Mouse (Mus musculus) liver, embryonic 15.5 days (tissue): ENCODE measurements around the gene Dph7. TPM values are rescaled to one million over a fixed set of nuclear protein-coding genes. Genes with fewer than 3 reads are reported as not detected.
A peak's percentile ranks its signal among the peaks of the same experiment; 100 is the strongest.

Experiments used
- ATAC-seq: fragments of 200-750 bp; cut with Nextera tagmentation; 2 replicates; pipeline ENCODE4 v1.8.0; 2017; ENCODE audit warnings: moderate number of reproducible peaks, mild to moderate bottlenecking, moderate library complexity; ENCODE audit not compliant: insufficient read depth
- H3K27ac ChIP-seq: fragments of 300-500 bp; sonication (generic); replicated peaks from 2 replicates; pipeline ENCODE4 v1.5.1; 2015; ENCODE audit warnings: mild to moderate bottlenecking, inconsistent platforms
- H3K27me3 ChIP-seq: fragments of 300-500 bp; sonication (generic); 2 replicates; pipeline ENCODE4 v1.6.1; 2015; ENCODE audit warnings: mild to moderate bottlenecking, inconsistent platforms
- H3K36me3 ChIP-seq: fragments of 300-500 bp; sonication (generic); replicated peaks from 2 replicates; pipeline ENCODE4 v1.6.1; 2015; ENCODE audit warnings: moderate library complexity, mild to moderate bottlenecking, inconsistent platforms
- H3K4me1 ChIP-seq: fragments of 300-500 bp; sonication (generic); replicated peaks from 2 replicates; pipeline ENCODE4 v1.6.1; 2015; ENCODE audit warnings: inconsistent platforms
- H3K4me2 ChIP-seq: fragments of 300-500 bp; sonication (generic); 2 replicates; pipeline ENCODE4 v1.6.1; 2015; ENCODE audit warnings: moderate library complexity, mild to moderate bottlenecking, inconsistent platforms
- H3K4me3 ChIP-seq: fragments of 300-500 bp; sonication (generic); replicated peaks from 2 replicates; pipeline ENCODE4 v1.5.1; 2015; ENCODE audit warnings: mild to moderate bottlenecking, inconsistent platforms
- H3K9ac ChIP-seq: fragments of 300-500 bp; sonication (generic); 2 replicates; pipeline ENCODE4 v1.6.1; 2015; ENCODE audit warnings: moderate library complexity, mild to moderate bottlenecking, inconsistent platforms
- H3K9me3 ChIP-seq: fragments of 300-500 bp; sonication (generic); replicated peaks from 2 replicates; pipeline ENCODE4 v1.6.1; 2016; ENCODE audit warnings: inconsistent platforms
- WGBS: fragments of 180-500 bp; shearing (Covaris S2); methylation state at CpG from one replicate; pipeline ENCODE4 v1.1.7; 2015; ENCODE audit warnings: mixed read lengths; ENCODE audit not compliant: insufficient replicate concordance; 5-methylcytosine and 5-hydroxymethylcytosine counted together
- polyA plus RNA-seq: library from polyadenylated mRNA; unstranded; fragments of >200 nt; fragmentation: Nextera tagmentation; extraction: Ambion mirVana; gene quantifications from 2 replicates; pipeline ENCODE4 v1.2.1, GENCODE M21; 2015

Dph7 gene
- polyA plus RNA-seq = 8.0 and 8.3 TPM in 2 replicates

DNA sequence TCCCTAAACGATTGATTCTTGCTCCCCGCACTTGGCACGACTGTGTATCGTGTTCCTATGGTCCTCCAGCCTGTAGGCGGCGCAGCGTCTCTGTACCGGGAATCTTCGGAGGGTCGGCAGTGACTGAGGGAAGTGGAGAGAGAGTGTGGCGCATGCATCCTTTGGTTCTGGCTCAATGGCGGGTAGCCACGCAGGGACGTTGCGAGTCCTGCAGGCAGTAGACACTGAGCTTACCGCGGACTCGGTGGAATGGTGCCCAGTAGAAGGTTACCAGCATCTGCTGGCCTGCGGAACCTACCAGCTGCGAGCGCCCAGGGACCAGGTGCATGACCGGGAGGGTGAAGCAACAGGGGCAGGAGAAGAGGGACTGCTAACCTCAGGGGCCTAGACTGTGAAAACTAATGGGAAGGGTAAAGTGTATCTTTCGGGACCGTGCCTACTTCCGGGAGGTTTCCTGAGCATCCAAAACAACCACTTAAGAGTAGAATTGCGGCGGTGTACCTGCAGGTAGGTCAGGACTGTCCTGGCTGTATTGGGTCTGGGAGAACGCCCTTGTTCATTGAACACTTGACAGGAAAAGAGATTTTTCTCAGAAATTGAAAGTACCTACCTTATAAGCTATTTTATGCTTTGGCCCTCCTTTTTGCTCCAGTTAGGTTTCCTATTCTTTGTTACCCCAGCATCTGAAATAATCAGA lies at the start of gene Dph7:
Gene Dph7, plus strand, starts transcription at position 97 of the 697 bp plus-strand sequence.
- Histone ChIP-seq H3K4me1 (peaks cover 17% of the 10 kb centered on the region), H3K9me3 (no peaks in the 10 kb centered on the region), H3K27ac (peak within 1 kb of the TSS; percentile 4; the same call in 1 of the 2 replicates), H3K4me2 (peak within 1 kb of the TSS; percentile 74), H3K27me3 (no peaks in the 10 kb centered on the region), H3K4me3 (peak within 1 kb of the TSS; percentile 69), H3K9ac (peak within 1 kb of the TSS; percentile 61), H3K36me3 (peaks cover 55% of the 10 kb centered on the region)
- under 1% methylated on average over 28 of the region's 28 CpGs for WGBS
- peak; percentile 82 for ATAC-seq

DNA sequence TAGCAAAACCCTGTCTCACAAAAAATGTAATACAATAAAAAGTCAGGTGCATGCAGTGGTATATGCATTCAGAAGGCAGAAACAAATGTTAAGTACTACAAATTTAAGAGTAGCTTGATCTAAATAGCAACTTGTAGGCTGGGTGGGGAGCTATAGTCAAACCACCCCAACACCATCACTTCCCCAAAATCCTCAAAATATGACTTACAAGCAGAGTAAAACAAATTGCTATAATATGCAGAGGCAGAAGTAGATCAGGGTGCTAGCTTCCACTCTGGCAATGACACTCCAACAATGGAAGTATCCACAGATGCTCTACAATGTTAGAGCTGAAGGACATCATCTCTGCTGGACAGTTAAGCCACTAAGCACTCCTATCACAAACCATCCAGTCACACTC lies 49.6 kb upstream of the Dph7 start:
- Histone ChIP-seq H3K4me2 (no peak overlapping the region), H3K9me3 (no peaks in the 10 kb centered on the region), H3K27me3 (no peaks in the 10 kb centered on the region), H3K4me3 (no peak overlapping the region), H3K36me3 (no peaks in the 10 kb centered on the region), H3K4me1 (peaks cover 6% of the 10 kb centered on the region), H3K27ac (no peak overlapping the region), H3K9ac (no peak overlapping the region)
- ATAC-seq = no peak

- no peak overlapping the region for H3K4me2 ChIP-seq
- peaks cover 17% of the 10 kb centered on the region for H3K4me1 ChIP-seq
- no peaks in the 10 kb centered on the region for H3K9me3 ChIP-seq
- H3K9ac ChIP-seq = no peak overlapping the region
- H3K4me3 ChIP-seq = no peak overlapping the region
- WGBS = 91% methylated on average over 3 of the region's 3 CpGs
- ATAC-seq = no peak
- no peaks in the 10 kb centered on the region for H3K36me3 ChIP-seq
- H3K27me3 ChIP-seq = no peaks in the 10 kb centered on the region
- H3K27ac ChIP-seq = no peak overlapping the region
Observed at GRCm38 (mm10) chr2:24914762-24915161, 47.4 kb upstream of the Dph7 start.

- no peaks in the 10 kb centered on the region for H3K9me3 ChIP-seq
- H3K9ac ChIP-seq = peak within 1 kb of the TSS; percentile 90
- peaks cover 25% of the 10 kb centered on the region for H3K4me1 ChIP-seq
- peak within 1 kb of the TSS; percentile 87 for H3K4me2 ChIP-seq
- H3K36me3 ChIP-seq = no peaks in the 10 kb centered on the region
- H3K27me3 ChIP-seq = no peaks in the 10 kb centered on the region
- peak within 1 kb of the TSS; percentile 97 for H3K4me3 ChIP-seq
- peak; percentile 98 for ATAC-seq
- peak within 1 kb of the TSS; percentile 84 for H3K27ac ChIP-seq
- under 1% methylated on average over 111 of the region's 112 CpGs for WGBS
Observed at GRCm38 (mm10) chr2:24918930-24919838, 43.0 kb upstream of the Dph7 start, which contains the start of gene Ehmt1. Gene Ehmt1 (minus strand): TSS chr2:24919614.

DNA sequence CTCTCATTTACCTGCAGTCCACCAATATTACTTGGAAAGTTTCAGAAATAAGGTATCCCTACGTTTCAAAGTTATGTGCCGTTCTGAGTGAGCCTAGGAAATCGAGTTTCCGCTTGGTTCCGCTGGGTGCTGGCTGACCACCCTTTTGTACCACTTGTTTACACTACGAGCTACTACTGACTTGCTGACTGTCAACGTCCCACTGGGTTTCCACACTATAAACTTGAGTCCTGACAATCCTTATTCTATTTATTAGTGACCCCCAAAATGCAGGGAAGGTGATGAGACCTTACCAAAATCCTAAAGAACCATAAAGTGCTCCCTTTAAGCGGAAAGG lies 42.4 kb upstream of the Dph7 start:
- Histone ChIP-seq H3K4me3 (peak overlapping the region; percentile 97), H3K36me3 (no peaks in the 10 kb centered on the region), H3K4me2 (peak overlapping the region; percentile 72), H3K9me3 (no peaks in the 10 kb centered on the region), H3K27ac (peak overlapping the region; percentile 81), H3K27me3 (no peaks in the 10 kb centered on the region), H3K9ac (peak overlapping the region; percentile 64), H3K4me1 (peaks cover 25% of the 10 kb centered on the region)
- WGBS = 9% methylated on average over 8 of the region's 8 CpGs
- ATAC-seq = peak; percentile 50

DNA sequence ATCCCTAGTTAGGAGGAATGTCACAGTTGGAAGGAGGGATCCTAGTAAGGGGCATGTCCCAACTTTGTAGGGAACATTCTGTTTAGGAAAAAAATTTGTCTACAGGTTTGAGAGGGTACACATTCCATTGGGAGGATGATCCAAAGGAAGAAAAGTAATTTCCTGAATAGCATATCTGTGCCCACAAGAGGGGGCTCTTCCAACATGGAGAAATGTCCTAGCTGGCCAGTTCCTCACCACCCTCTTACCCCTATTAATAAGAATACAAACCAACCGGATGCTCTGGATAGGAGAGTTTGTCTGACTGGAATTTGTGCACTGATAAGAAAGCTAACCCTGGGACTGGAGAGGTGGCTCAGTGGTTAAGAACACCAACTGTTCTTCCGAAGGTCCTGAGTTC lies 38.6 kb upstream of the Dph7 start:
- WGBS = 45% methylated on average over 2 of the region's 2 CpGs

GRCm38 (mm10) chr2:24925284-24925683 lies 36.9 kb upstream of the Dph7 start:
- Histone ChIP-seq H3K9ac (no peak overlapping the region), H3K27ac (no peak overlapping the region), H3K27me3 (no peaks in the 10 kb centered on the region), H3K36me3 (no peaks in the 10 kb centered on the region), H3K4me3 (no peak overlapping the region), H3K4me1 (peaks cover 9% of the 10 kb centered on the region), H3K9me3 (no peaks in the 10 kb centered on the region), H3K4me2 (no peak overlapping the region)
- no peak for ATAC-seq
- 76% methylated on average over 8 of the region's 8 CpGs for WGBS

More for the DNA sequence above, 38.6 kb upstream of the Dph7 start:
- no peak for ATAC-seq
- Histone ChIP-seq H3K9me3 (no peaks in the 10 kb centered on the region), H3K36me3 (no peaks in the 10 kb centered on the region), H3K9ac (no peak overlapping the region), H3K4me1 (peaks cover 16% of the 10 kb centered on the region), H3K4me2 (no peak overlapping the region), H3K4me3 (no peak overlapping the region), H3K27ac (no peak overlapping the region), H3K27me3 (no peaks in the 10 kb centered on the region)

DNA sequence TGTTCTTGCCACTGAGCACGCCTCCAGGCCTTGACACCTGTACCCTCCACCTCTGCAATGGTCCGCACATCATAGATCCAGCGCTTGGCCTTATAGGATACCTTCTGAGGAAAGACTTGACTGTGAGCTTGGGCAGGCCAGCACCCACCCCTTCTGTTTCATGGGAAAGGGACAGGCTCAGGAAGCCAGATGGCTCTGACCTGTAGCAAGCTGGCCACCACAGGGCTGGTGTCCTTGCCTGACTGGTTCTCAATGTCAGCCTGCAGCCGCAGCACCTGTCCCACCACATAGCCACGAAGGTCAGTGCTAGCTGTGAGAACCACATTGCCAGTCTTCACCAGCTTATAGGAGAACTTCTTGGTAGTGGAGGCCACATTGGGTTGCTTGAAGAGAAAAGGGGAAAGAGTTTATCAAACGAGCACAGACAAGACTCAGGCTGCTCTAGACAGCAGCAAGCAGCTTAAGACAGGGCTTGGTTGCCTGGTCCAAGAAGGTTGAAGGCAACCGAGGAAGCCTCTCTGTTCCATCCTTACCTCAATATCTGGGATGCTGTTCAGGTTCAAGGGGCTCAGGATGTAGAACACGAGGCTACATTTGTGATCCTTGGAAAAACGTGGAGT lies 35.7 kb upstream of the Dph7 start:
- H3K9ac ChIP-seq = no peak overlapping the region
- no peak overlapping the region for H3K4me2 ChIP-seq
- H3K27me3 ChIP-seq = no peaks in the 10 kb centered on the region
- WGBS = 68% methylated on average over 9 of the region's 9 CpGs
- H3K9me3 ChIP-seq = no peaks in the 10 kb centered on the region
- H3K4me3 ChIP-seq = no peak overlapping the region
- H3K27ac ChIP-seq = no peak overlapping the region
- no peaks in the 10 kb centered on the region for H3K36me3 ChIP-seq
- no peak for ATAC-seq
- peaks cover 6% of the 10 kb centered on the region for H3K4me1 ChIP-seq

DNA sequence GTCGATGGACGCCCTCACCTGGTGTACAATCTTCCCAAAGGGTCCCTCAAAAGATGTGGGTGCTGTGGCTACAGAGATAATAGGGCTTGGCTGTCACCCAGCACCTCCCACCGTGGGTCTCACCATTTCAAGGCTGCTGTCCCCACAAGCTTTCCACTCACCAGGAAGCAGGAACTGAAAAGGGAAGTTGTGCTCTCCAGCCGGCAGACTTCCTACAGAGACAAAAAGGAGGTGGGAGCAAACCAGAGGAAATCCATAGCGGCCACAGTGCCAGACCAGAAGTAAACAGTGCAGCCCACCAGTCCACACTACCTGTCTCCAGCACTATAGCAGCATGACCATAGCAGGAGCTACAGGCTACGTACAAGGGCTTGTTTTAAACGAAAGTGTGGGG lies 35.2 kb upstream of the Dph7 start:
- Histone ChIP-seq H3K4me2 (no peak overlapping the region), H3K36me3 (no peaks in the 10 kb centered on the region), H3K27me3 (no peaks in the 10 kb centered on the region), H3K4me1 (peaks cover 6% of the 10 kb centered on the region), H3K9ac (no peak overlapping the region), H3K9me3 (no peaks in the 10 kb centered on the region), H3K4me3 (no peak overlapping the region), H3K27ac (no peak overlapping the region)
- ATAC-seq = no peak
- 35% methylated on average over 7 of the region's 7 CpGs for WGBS

DNA sequence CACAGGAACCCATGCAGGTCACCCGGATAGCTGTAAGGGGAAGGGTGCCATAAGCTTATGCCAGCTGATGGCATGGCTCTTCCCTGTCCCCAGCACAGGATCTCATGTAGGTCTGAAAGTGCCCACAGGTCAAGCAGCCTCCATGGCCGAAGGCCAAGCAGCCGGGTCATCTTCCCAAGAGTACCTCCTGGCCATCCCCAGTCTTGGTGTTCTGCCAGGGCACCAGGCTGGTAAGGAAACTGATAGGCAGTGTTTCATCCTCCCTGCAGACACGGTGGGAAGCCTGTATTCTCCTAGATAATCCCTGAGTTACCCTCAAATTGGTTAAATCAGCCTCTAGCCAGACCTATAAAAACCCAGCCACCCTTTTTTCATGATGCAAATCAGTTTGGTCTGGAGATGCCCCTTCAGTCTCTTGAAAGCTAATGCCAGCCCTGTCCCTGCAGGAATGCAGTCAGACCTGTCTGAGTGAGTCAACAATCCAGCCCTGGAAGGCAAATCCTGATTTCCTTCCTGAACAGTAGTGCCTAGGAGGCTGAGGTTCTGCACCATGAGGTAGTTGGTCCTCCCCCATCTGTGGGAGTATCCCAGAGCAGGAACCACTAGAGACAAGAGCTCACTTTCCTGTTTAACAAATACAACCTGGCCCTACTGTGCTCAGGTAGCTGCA lies 34.3 kb upstream of the Dph7 start:
- Histone ChIP-seq H3K4me2 (no peak overlapping the region), H3K4me1 (peaks cover 6% of the 10 kb centered on the region)
- ATAC-seq = no peak

GRCm38 (mm10) chr2:24929119-24929518 lies 33.1 kb upstream of the Dph7 start:
- Histone ChIP-seq H3K27ac (no peak overlapping the region), H3K9ac (no peak overlapping the region), H3K9me3 (no peaks in the 10 kb centered on the region), H3K4me3 (no peak overlapping the region), H3K27me3 (no peaks in the 10 kb centered on the region), H3K36me3 (no peaks in the 10 kb centered on the region), H3K4me1 (peaks cover 14% of the 10 kb centered on the region), H3K4me2 (no peak overlapping the region)
- 73% methylated on average over 2 of the region's 2 CpGs for WGBS
- no peak for ATAC-seq

More for the DNA sequence above, 34.3 kb upstream of the Dph7 start:
- no peak overlapping the region for H3K4me3 ChIP-seq
- H3K27ac ChIP-seq = no peak overlapping the region
- no peaks in the 10 kb centered on the region for H3K27me3 ChIP-seq
- no peaks in the 10 kb centered on the region for H3K36me3 ChIP-seq
- 63% methylated on average over 4 of the region's 4 CpGs for whole genome bisulfite sequencing
- no peaks in the 10 kb centered on the region for H3K9me3 ChIP-seq
- H3K9ac ChIP-seq = no peak overlapping the region
